Mouse (Mus musculus) stomach, embryonic 16.5 days (tissue): ENCODE data around the gene Cd180. TPM values are rescaled to one million over a fixed set of nuclear protein-coding genes. Genes with fewer than 3 reads are reported as not detected.

Source experiments
- ATAC-seq: fragments of 200-750 bp; cut with Nextera tagmentation; 2 replicates; pipeline ENCODE4 v1.8.0; 2017; ENCODE audit warnings: moderate number of reproducible peaks, moderate TSS enrichment; ENCODE audit not compliant: insufficient read depth, low FRiP score
- H3K27ac ChIP-seq: fragments of 300-500 bp; sonication (generic); 2 replicates; pipeline ENCODE4 v1.5.1; 2014; ENCODE audit warnings: low read length
- H3K27me3 ChIP-seq: fragments of 300-500 bp; sonication (generic); 2 replicates; pipeline ENCODE4 v1.6.1; 2014; ENCODE audit warnings: low read length, control low read depth, mixed read lengths; ENCODE audit not compliant: control insufficient read depth, insufficient read depth
- H3K36me3 ChIP-seq: fragments of 300-500 bp; sonication (generic); 2 replicates; pipeline ENCODE4 v1.6.1; 2014; ENCODE audit warnings: low read length; ENCODE audit not compliant: control insufficient read depth, insufficient read depth
- H3K4me1 ChIP-seq: fragments of 300-500 bp; sonication (generic); 2 replicates; pipeline ENCODE4 v1.6.1; 2014; ENCODE audit warnings: low read length, control low read depth, mixed read lengths; ENCODE audit not compliant: control insufficient read depth, insufficient read depth
- H3K4me2 ChIP-seq: fragments of 300-500 bp; sonication (generic); 2 replicates; pipeline ENCODE4 v1.6.1; 2014; ENCODE audit warnings: low read depth, low read length, mixed read lengths
- H3K4me3 ChIP-seq: fragments of 300-500 bp; sonication (generic); replicated peaks from 2 replicates; pipeline ENCODE4 v1.5.1; 2014; ENCODE audit warnings: mild to moderate bottlenecking, low read length
- H3K9ac ChIP-seq: fragments of 300-500 bp; sonication (generic); 2 replicates; pipeline ENCODE4 v1.6.1; 2014; ENCODE audit warnings: low read length
- H3K9me3 ChIP-seq: fragments of 300-500 bp; sonication (generic); replicated peaks from 2 replicates; pipeline ENCODE4 v1.6.1; 2016; ENCODE audit warnings: low read length, control low read depth; ENCODE audit not compliant: control insufficient read depth
- WGBS: fragments of 180-500 bp; shearing (Covaris S2); extraction: QIAGEN DNeasy Blood & Tissue Kit; methylation state at CpG from one replicate; pipeline ENCODE4 v1.1.7; 2014; 5-methylcytosine and 5-hydroxymethylcytosine counted together
- polyA plus RNA-seq: library from polyadenylated mRNA; unstranded; fragments of >200 nt; fragmentation: Nextera tagmentation; extraction: Ambion mirVana; gene quantifications from 2 replicates; pipeline ENCODE4 v1.2.1, GENCODE M21; 2015

The Cd180 gene
- polyA plus RNA-seq, 1 experiment from 2014 or later, result 0.70 TPM

DNA sequence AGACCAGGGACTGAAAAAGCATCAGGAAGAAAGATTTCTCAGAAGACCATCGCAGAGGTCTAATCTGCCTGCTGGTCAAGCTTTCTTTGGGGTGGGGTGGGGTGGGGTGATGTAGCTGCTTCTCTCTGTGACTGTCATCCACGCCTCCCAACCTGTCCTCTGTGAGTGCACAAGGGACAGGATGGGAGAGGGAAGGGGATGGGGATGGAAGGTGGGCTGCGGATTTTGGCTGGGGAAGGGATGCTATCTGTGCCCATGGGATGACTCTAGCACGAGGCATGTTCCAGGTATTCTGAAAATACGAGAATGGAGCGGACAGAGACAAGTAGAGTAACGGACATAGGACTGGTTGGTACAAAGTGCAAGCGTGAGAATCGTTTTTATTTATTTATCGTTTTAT lies 68.8 kb downstream of the Cd180 start:
- no peaks in the 10 kb centered on the region for H3K27me3 ChIP-seq
- 90% methylated on average over 10 of the region's 10 CpGs for WGBS
- no peaks in the 10 kb centered on the region for H3K4me1 ChIP-seq
- no peak overlapping the region for H3K4me2 ChIP-seq
- H3K9me3 ChIP-seq, result no peaks in the 10 kb centered on the region
- ATAC-seq, result no peak
- H3K4me3 ChIP-seq, result no peak overlapping the region
- H3K27ac ChIP-seq, result no peak overlapping the region
- peaks cover 16% of the 10 kb centered on the region for H3K36me3 ChIP-seq
- no peak overlapping the region for H3K9ac ChIP-seq

DNA sequence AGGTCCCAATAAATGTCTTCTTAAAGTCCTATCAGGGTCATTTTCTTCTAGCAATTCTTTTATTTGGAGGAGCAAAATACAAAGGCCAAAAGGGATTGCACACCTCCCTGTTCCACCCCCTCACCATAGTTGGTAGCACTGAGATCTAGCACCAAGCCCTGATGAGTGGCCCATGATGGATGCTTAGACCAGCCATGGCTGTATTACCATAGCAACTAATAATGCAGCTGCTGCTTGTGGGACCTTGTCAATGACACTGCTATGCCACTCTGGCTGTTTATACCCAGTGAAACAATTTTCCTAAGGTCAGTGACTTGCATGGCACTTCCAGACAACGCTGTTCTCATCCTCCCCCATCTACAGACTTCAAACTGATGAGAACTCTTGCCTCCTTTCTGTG lies 70.9 kb downstream of the Cd180 start:
- Histone ChIP-seq H3K27me3 (no peaks in the 10 kb centered on the region), H3K4me3 (no peak overlapping the region), H3K27ac (no peak overlapping the region), H3K9me3 (no peaks in the 10 kb centered on the region), H3K36me3 (peaks cover 7% of the 10 kb centered on the region), H3K9ac (no peak overlapping the region), H3K4me2 (no peak overlapping the region), H3K4me1 (no peaks in the 10 kb centered on the region)
- no peak for ATAC-seq
- 77% methylated on average over 1 of the region's 1 CpGs for WGBS

DNA sequence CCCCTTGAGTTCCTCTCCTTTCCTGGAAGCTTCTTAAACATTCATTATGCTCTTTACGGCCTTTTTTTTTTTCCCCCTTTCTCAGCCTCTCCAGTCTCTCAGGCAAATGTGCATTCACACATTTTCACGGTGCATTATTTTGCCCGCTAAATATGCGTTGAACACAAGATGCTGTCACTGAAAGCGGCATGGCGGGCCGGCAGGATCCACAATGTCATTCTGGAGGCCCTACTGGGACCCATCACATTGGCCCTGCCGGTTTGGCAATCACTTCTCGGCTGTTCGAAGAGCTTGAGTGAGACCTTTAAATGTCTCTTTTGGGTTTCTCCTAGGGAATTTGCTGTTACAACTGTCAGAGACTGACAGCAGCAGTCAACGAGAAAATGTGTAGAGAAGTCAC lies 71.9 kb downstream of the Cd180 start:
- no peak for ATAC-seq
- Histone ChIP-seq H3K4me3 (no peak overlapping the region), H3K4me1 (no peaks in the 10 kb centered on the region), H3K27ac (no peak overlapping the region), H3K27me3 (no peaks in the 10 kb centered on the region), H3K9ac (no peak overlapping the region), H3K4me2 (no peak overlapping the region), H3K36me3 (peaks cover 7% of the 10 kb centered on the region), H3K9me3 (no peaks in the 10 kb centered on the region)
- 92% methylated on average over 11 of the region's 11 CpGs for WGBS

GRCm38 (mm10) chr13:102767110-102767509 lies 73.8 kb downstream of the Cd180 start:
- WGBS, result 85% methylated on average over 7 of the region's 7 CpGs
- H3K27me3 ChIP-seq, result no peaks in the 10 kb centered on the region
- no peaks in the 10 kb centered on the region; the same call in 1 of the 2 replicates for H3K36me3 ChIP-seq
- H3K4me1 ChIP-seq, result no peaks in the 10 kb centered on the region
- no peak overlapping the region for H3K9ac ChIP-seq
- no peaks in the 10 kb centered on the region for H3K9me3 ChIP-seq
- ATAC-seq, result no peak
- H3K27ac ChIP-seq, result no peak overlapping the region
- no peak overlapping the region for H3K4me3 ChIP-seq
- H3K4me2 ChIP-seq, result no peak overlapping the region

DNA sequence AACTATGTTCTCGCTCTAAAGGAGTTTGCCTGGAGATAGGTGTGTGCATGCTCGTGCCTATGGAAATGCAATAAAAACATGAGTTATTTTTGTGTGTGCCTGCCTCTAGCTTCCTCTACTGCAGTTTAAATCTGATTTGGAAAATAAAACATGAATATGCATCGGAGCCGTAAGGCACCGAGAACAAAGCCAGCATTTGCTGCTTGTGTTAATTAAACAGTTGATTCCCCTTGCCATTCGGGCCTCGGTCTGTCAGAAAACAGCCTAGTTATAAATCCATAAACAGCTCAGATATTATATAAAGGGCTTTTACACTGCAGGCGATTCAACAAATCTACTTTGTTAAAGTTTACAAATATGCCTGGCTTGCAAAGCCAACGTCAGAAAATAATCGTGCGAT lies 75.2 kb downstream of the Cd180 start:
- Histone ChIP-seq H3K4me1 (no peaks in the 10 kb centered on the region), H3K9ac (no peak overlapping the region), H3K4me3 (no peak overlapping the region), H3K36me3 (peaks cover 2% of the 10 kb centered on the region; the same call in 1 of the 2 replicates), H3K27me3 (no peaks in the 10 kb centered on the region), H3K9me3 (no peaks in the 10 kb centered on the region), H3K4me2 (no peak overlapping the region), H3K27ac (no peak overlapping the region)
- 93% methylated on average over 11 of the region's 11 CpGs for WGBS
- ATAC-seq, result no peak

DNA sequence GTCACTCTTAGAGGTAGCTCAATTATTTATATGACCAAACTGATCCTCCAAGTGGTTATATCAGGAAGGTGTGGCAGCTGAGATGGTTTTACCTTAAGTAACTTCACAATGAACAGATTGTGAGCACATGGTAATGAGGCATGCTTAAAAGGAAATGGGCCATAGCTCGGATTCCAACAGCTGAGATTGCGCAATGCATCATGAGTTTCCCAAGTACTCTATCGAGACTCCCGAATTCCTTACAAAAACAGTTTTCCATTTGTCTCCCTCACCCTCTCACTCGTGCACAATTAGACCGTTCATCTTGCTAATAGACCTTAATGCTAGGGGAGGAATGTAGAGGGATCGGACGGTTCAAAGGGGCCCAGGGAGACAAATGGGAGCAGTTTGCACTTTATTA lies 76.8 kb downstream of the Cd180 start:
- ATAC-seq, result no peak
- WGBS, result 52% methylated on average over 8 of the region's 8 CpGs
- Histone ChIP-seq H3K9ac (no peak overlapping the region), H3K27me3 (no peaks in the 10 kb centered on the region), H3K4me2 (no peak overlapping the region), H3K27ac (no peak overlapping the region), H3K9me3 (no peaks in the 10 kb centered on the region), H3K4me1 (no peaks in the 10 kb centered on the region), H3K4me3 (no peak overlapping the region), H3K36me3 (0 out of 2 replicates have a peak, but pooled peaks cover 5% of the 10 kb centered on the region)

- Histone ChIP-seq H3K9me3 (no peaks in the 10 kb centered on the region), H3K36me3 (0 out of 2 replicates have a peak, but pooled peaks cover 5% of the 10 kb centered on the region), H3K27ac (no peak overlapping the region), H3K4me1 (no peaks in the 10 kb centered on the region), H3K27me3 (no peaks in the 10 kb centered on the region), H3K4me3 (no peak overlapping the region), H3K4me2 (no peak overlapping the region), H3K9ac (no peak overlapping the region)
- WGBS, result 87% methylated on average over 9 of the region's 9 CpGs
- ATAC-seq, result no peak
These were observed 79.8 kb downstream of the Cd180 start for GRCm38 (mm10) chr13:102773169-102773568.

DNA sequence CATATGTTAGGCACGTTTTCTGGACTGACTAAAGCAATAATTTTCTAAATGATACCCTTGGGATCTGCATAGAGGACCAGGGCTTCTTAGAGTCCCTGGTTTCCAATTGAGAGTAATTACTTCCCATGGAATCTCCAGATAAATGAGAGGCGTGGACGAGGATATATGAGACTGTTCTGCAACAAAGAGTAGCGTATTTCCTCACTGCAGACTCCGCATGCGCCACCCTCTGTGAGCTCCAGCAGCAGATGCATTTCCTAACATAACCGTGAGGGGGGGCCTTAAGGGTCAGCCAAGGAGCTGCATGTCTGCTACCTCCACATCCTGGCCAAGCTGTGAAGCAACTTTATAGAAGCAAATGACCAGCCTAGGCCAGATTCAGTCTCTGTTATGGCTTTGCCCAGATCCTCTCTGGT lies 81.4 kb downstream of the Cd180 start:
- H3K9ac ChIP-seq, result no peak overlapping the region
- no peak for ATAC-seq
- H3K36me3 ChIP-seq, result 0 out of 2 replicates have a peak, but pooled peaks cover 5% of the 10 kb centered on the region
- no peaks in the 10 kb centered on the region for H3K27me3 ChIP-seq
- WGBS, result 69% methylated on average over 7 of the region's 7 CpGs
- no peaks in the 10 kb centered on the region for H3K4me1 ChIP-seq
- H3K27ac ChIP-seq, result no peak overlapping the region
- no peaks in the 10 kb centered on the region for H3K9me3 ChIP-seq
- no peak overlapping the region for H3K4me2 ChIP-seq
- H3K4me3 ChIP-seq, result no peak overlapping the region

GRCm38 (mm10) chr13:102775506-102775905 lies 82.1 kb downstream of the Cd180 start:
- Histone ChIP-seq H3K9me3 (no peaks in the 10 kb centered on the region), H3K36me3 (0 out of 2 replicates have a peak, but pooled peaks cover 5% of the 10 kb centered on the region), H3K27ac (no peak overlapping the region), H3K9ac (no peak overlapping the region), H3K4me1 (no peaks in the 10 kb centered on the region), H3K27me3 (no peaks in the 10 kb centered on the region), H3K4me2 (no peak overlapping the region), H3K4me3 (no peak overlapping the region)
- no peak for ATAC-seq
- WGBS, result 82% methylated on average over 6 of the region's 6 CpGs

DNA sequence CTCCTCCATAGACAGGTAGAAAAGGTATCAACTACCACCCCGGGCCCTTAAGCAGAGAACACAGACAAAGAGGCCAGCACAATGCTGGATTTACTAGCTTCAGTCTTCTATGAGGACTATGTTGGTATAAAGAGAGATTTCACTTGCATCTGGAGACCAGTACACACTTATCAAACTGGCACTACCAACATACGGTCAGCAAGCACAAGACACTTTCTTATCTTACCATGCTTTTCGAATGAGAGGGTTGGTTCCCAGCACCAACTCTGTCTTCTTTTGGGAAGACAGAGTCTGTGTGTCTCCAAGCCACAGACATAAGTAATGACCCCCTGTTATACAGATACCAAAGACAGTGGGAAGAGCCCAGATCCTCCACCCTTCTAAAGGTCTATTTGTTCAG lies 85.5 kb downstream of the Cd180 start:
- no peak for ATAC-seq
- Histone ChIP-seq H3K27me3 (no peaks in the 10 kb centered on the region), H3K36me3 (peaks cover 5% of the 10 kb centered on the region; the same call in 1 of the 2 replicates), H3K9ac (no peak overlapping the region), H3K4me1 (no peaks in the 10 kb centered on the region), H3K4me2 (no peak overlapping the region), H3K9me3 (no peaks in the 10 kb centered on the region), H3K27ac (no peak overlapping the region), H3K4me3 (no peak overlapping the region)
- WGBS, result 91% methylated on average over 3 of the region's 3 CpGs
